Comparison of ENCODE assay signal across 8 mouse cellular contexts in the genomic region with DNA sequence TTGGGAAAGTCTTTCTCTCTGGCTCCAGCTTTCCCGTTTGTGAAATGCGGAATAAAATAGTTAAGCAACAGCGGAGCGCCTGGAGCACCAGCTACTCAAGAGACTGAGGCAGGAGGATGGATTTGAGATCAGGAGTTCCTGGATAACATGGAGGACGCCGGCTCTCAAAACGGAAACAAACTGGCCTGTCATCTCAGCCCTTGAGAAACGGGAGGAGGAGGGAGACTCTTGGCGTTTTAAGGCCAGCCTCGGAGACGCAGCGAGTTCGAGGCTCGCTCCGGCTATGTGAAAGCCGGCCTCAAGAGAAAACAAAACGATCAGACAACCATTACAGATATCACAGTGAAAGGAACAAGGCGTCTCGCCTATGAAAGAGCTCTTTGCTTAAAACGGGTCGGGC. TPM values are rescaled to one million over a fixed set of nuclear protein-coding genes. Genes with fewer than 3 reads are reported as not detected.
DNase-seq lines count a peak whose midpoint lies in the region; ATAC-seq and TF ChIP-seq lines count a peak whose summit lies in the region.

No protein-coding gene starts in this region.

- peaks cover 29% of the 10 kb centered on the region for H3K36me3 ChIP-seq in heart, embryonic 12.5 days
- peaks cover 12% of the 10 kb centered on the region for H3K36me3 ChIP-seq in ES-Bruce4 (ENCODE audit: control insufficient read depth, insufficient read depth, low read length, poor library complexity, severe bottlenecking)
- peaks cover 65% of the 10 kb centered on the region for H3K36me3 ChIP-seq in erythroblast, embryonic 14.5 days (ENCODE audit: control insufficient read depth)
- H3K36me3 ChIP-seq in liver, embryonic 11.5 days (ENCODE audit: control insufficient read depth, insufficient read depth, low read length): peaks cover 6% of the 10 kb centered on the region; the same call in 1 of the 2 replicates

- H3K4me2 ChIP-seq in heart, embryonic 12.5 days: peak overlapping the region; percentile 93
- H3K4me2 ChIP-seq in liver, embryonic 11.5 days: peak overlapping the region; percentile 82

- no peak for ATAC-seq in heart, embryonic 12.5 days (ENCODE audit: insufficient number of reproducible peaks, low FRiP score)
- no peak for ATAC-seq in liver, embryonic 11.5 days (replicated peaks; ENCODE audit: low FRiP score)

- H3K9ac ChIP-seq in heart, embryonic 12.5 days: peak overlapping the region; percentile 85
- H3K9ac ChIP-seq in ES-Bruce4 (ENCODE audit: low read depth, poor library complexity, severe bottlenecking): peak overlapping the region; percentile 94
- peak overlapping the region; percentile 81 for H3K9ac ChIP-seq in liver, embryonic 11.5 days (ENCODE audit: low read depth, low read length)

- H3K27ac ChIP-seq in heart, embryonic 12.5 days (ENCODE audit: poor library complexity, severe bottlenecking): peak overlapping the region; percentile 94
- H3K27ac ChIP-seq in ES-Bruce4 (ENCODE audit: insufficient read depth, low read length): no peak overlapping the region
- peak overlapping the region; percentile 73 for H3K27ac ChIP-seq in liver, embryonic 11.5 days (ENCODE audit: low read depth, low read length)

- intact Hi-C loops in heart, postnatal 10 days (cut with DNase I): loop anchor here (2.0 kb wide), 1 partner anchor 24 kb away; no protein-coding TSS in a partner anchor

- no peak for TF ChIP-seq CTCF in ES-Bruce4 (IDR thresholded peaks at IDR 0.05; ENCODE audit: low read depth, low read length)

- no peak for DNase-seq in heart, postnatal 10 days
- DNase-seq in liver, embryonic 11.5 days (ENCODE audit: low spot score): no peak
- no peak for DNase-seq in frontal cortex, postnatal 36 days (ENCODE audit: low spot score in 2 of 2)
- DNase-seq in gastrocnemius, postnatal 25 days: no peak
- DNase-seq in spleen, postnatal 14 days (ENCODE audit: low spot score in 2 of 2): no peak

- no peaks in the 10 kb centered on the region for H3K9me3 ChIP-seq in heart, embryonic 12.5 days (replicated peaks)
- H3K9me3 ChIP-seq in ES-Bruce4 (replicated peaks; ENCODE audit: control insufficient read depth, insufficient read depth, low read length, poor library complexity, severe bottlenecking): no peaks in the 10 kb centered on the region
- no peaks in the 10 kb centered on the region for H3K9me3 ChIP-seq in erythroblast, embryonic 14.5 days (ENCODE audit: control insufficient read depth, low read length)
- H3K9me3 ChIP-seq in liver, embryonic 11.5 days (ENCODE audit: control insufficient read depth, low read length): no peaks in the 10 kb centered on the region

- WGBS in heart, embryonic 12.5 days: 3% methylated on average over 21 of the region's 21 CpGs
- 4% methylated on average over 21 of the region's 21 CpGs for WGBS in liver, embryonic 11.5 days

- no peaks in the 10 kb centered on the region for H3K27me3 ChIP-seq in heart, embryonic 12.5 days (replicated peaks)
- H3K27me3 ChIP-seq in ES-Bruce4 (ENCODE audit: control insufficient read depth, insufficient read depth, low read length, poor library complexity, severe bottlenecking): no peaks in the 10 kb centered on the region
- H3K27me3 ChIP-seq in erythroblast, embryonic 14.5 days (ENCODE audit: control insufficient read depth): no peaks in the 10 kb centered on the region
- H3K27me3 ChIP-seq in liver, embryonic 11.5 days (replicated peaks; ENCODE audit: control insufficient read depth, insufficient read depth, low read length): no peaks in the 10 kb centered on the region

- H3K4me3 ChIP-seq in heart, embryonic 12.5 days: peak overlapping the region; percentile 65
- peak overlapping the region; percentile 99 for H3K4me3 ChIP-seq in ES-Bruce4 (ENCODE audit: low read depth, low read length)
- peak overlapping the region; percentile 97 for H3K4me3 ChIP-seq in erythroblast, embryonic 14.5 days (replicated peaks)
- H3K4me3 ChIP-seq in liver, embryonic 11.5 days (ENCODE audit: low read depth, low read length): peak overlapping the region; percentile 71

- no peak for TF ChIP-seq POLR2A in ES-Bruce4 (IDR thresholded peaks at IDR 0.05; ENCODE audit: insufficient read depth, low read length)

- H3K4me1 ChIP-seq in heart, embryonic 12.5 days (replicated peaks): peaks cover 10% of the 10 kb centered on the region
- no peaks in the 10 kb centered on the region for H3K4me1 ChIP-seq in ES-Bruce4 (ENCODE audit: control insufficient read depth, insufficient read depth, low read length)
- peaks cover 51% of the 10 kb centered on the region for H3K4me1 ChIP-seq in erythroblast, embryonic 14.5 days (ENCODE audit: control insufficient read depth)
- H3K4me1 ChIP-seq in liver, embryonic 11.5 days (replicated peaks; ENCODE audit: control insufficient read depth, insufficient read depth, low read length): peaks cover 10% of the 10 kb centered on the region

- TF ChIP-seq EP300 in ES-Bruce4 (IDR thresholded peaks at IDR 0.05; ENCODE audit: insufficient read depth, low read depth, low read length): no peak

RNA-seq across cellular contexts. Expression of a gene that starts 0.8 kb away (rescaled TPM):
- 89.1 and 90.7 TPM in 2 replicates for polyA plus RNA-seq in heart, embryonic 12.5 days (2016; fragmentation: Nextera tagmentation; extraction: Ambion mirVana)
- total RNA-seq in heart, postnatal 10 days (2021): 10 to 100 TPM; 45.7 to 47.3 TPM
- 97.9 and 113 TPM in 2 replicates for polyA plus RNA-seq in ES-Bruce4 (2011; ENCODE audit: insufficient read depth, insufficient read length, low read depth, missing spikeins)
- 7.8 and 8.4 TPM in 2 replicates for polyA plus RNA-seq in erythroblast, embryonic 14.5 days (2012)
- polyA plus RNA-seq in liver, embryonic 11.5 days (2014; fragmentation: Nextera tagmentation; extraction: Ambion mirVana): 117 and 127 TPM in 2 replicates
- total RNA-seq in gastrocnemius, postnatal 25 days (2021): 10 to 100 TPM; 16.7 to 16.9 TPM

RNA-seq across cellular contexts. Expression of a gene that starts 24.0 kb away (rescaled TPM):
- 132 and 136 TPM in 2 replicates for polyA plus RNA-seq in heart, embryonic 12.5 days (2016; fragmentation: Nextera tagmentation; extraction: Ambion mirVana)
- total RNA-seq in heart, postnatal 10 days (2021): 100 to 1,000 TPM; 133 to 136 TPM
- polyA plus RNA-seq in ES-Bruce4 (2011; ENCODE audit: insufficient read depth, insufficient read length, low read depth, missing spikeins): 188 and 200 TPM in 2 replicates
- 42.0 and 57.2 TPM in 2 replicates for polyA plus RNA-seq in erythroblast, embryonic 14.5 days (2012)
- 210 and 219 TPM in 2 replicates for polyA plus RNA-seq in liver, embryonic 11.5 days (2014; fragmentation: Nextera tagmentation; extraction: Ambion mirVana)
- 10 to 100 TPM; 47.0 to 65.7 TPM for total RNA-seq in gastrocnemius, postnatal 25 days (2021)

RNA-seq across cellular contexts. Expression of a gene that starts 25.8 kb away (rescaled TPM):
- polyA plus RNA-seq in heart, embryonic 12.5 days (2016; fragmentation: Nextera tagmentation; extraction: Ambion mirVana): 39.3 and 44.8 TPM in 2 replicates
- total RNA-seq in heart, postnatal 10 days (2021): 10 to 100 TPM; 37.3 to 46.2 TPM
- polyA plus RNA-seq in ES-Bruce4 (2011; ENCODE audit: insufficient read depth, insufficient read length, low read depth, missing spikeins): 90.8 and 102 TPM in 2 replicates
- polyA plus RNA-seq in erythroblast, embryonic 14.5 days (2012): 3.3 and 5.1 TPM in 2 replicates
- 71.1 and 77.6 TPM in 2 replicates for polyA plus RNA-seq in liver, embryonic 11.5 days (2014; fragmentation: Nextera tagmentation; extraction: Ambion mirVana)
- 10 to 100 TPM; 41.8 to 42.8 TPM for total RNA-seq in gastrocnemius, postnatal 25 days (2021)

RNA-seq across cellular contexts. Expression of a gene that starts 59.1 kb away (rescaled TPM):
- 58.9 and 68.8 TPM in 2 replicates for polyA plus RNA-seq in heart, embryonic 12.5 days (2016; fragmentation: Nextera tagmentation; extraction: Ambion mirVana)
- total RNA-seq in heart, postnatal 10 days (2021): 10 to 100 TPM; 54.6 to 59.1 TPM
- 20.5 and 20.7 TPM in 2 replicates for polyA plus RNA-seq in ES-Bruce4 (2011; ENCODE audit: insufficient read depth, insufficient read length, low read depth, missing spikeins)
- polyA plus RNA-seq in erythroblast, embryonic 14.5 days (2012): 0.07 and 0.31 TPM in 2 replicates
- polyA plus RNA-seq in liver, embryonic 11.5 days (2014; fragmentation: Nextera tagmentation; extraction: Ambion mirVana): 45.8 and 49.4 TPM in 2 replicates
- 10 to 100 TPM; 27.0 to 28.4 TPM for total RNA-seq in gastrocnemius, postnatal 25 days (2021)
